ENCODE assay signal across 8 mouse cellular contexts in genomic region chr8:92855171-92855894, GRCm38 (mm10). TPM values are rescaled to one million over a fixed set of nuclear protein-coding genes. Genes with fewer than 3 reads are reported as not detected.
DNase-seq lines count a peak whose midpoint lies in the region; TF ChIP-seq lines count a peak whose summit lies in the region.

Gene Lpcat2, plus strand, starts transcription at chr8:92855339.

- intact Hi-C loops in gastrocnemius, postnatal 14 days (cut with DNase I; ENCODE audit: low total_unique reads), result no loop called here

- 2% methylated on average over 50 of the region's 50 CpGs for WGBS in macrophage (ENCODE audit: missing documents)

- no peaks in the 10 kb centered on the region for H3K4me1 ChIP-seq in cortical plate, adult 2 months (ENCODE audit: control insufficient read depth, insufficient read depth, low read length)

- 0 out of 2 replicates have a peak, but pooled peaks have one; percentile 38 for TF ChIP-seq POLR2A in cortical plate, adult 2 months (IDR thresholded peaks at IDR 0.05; ENCODE audit: extremely low read depth, insufficient read depth, low read length)

- peaks cover 49% of the 10 kb centered on the region; the same call in 1 of the 2 replicates for H3K79me2 ChIP-seq in macrophage (ENCODE audit: inconsistent target)

- peak; percentile 72 to 75 for DNase-seq in adrenal gland, adult 18-20 months (ENCODE audit: low spot score in 2 of 2)
- DNase-seq in gastrocnemius, postnatal 14 days, result peak; percentile 52
- peak; percentile 4 for DNase-seq in induced T-regulatory cell, adult 2 months (ENCODE audit: low read depth)
- DNase-seq in left cerebral cortex, adult 8-10 months (ENCODE audit: low spot score in 2 of 2), result peak; percentile 58 to 73
- peak; percentile 71 for DNase-seq in retina, postnatal 1 day
- peak; percentile 77 for DNase-seq in urinary bladder, adult 2 months (ENCODE audit: low spot score)

- no peaks in the 10 kb centered on the region for H3K36me3 ChIP-seq in macrophage (ENCODE audit: inconsistent target)

- peak within 1 kb of the TSS; percentile 63 for H3K27ac ChIP-seq in cortical plate, adult 2 months (ENCODE audit: insufficient read depth, low read length)
- H3K27ac ChIP-seq in macrophage, result peak within 1 kb of the TSS; percentile 62

- no peak for TF ChIP-seq CTCF in cortical plate, adult 2 months (IDR thresholded peaks at IDR 0.05; ENCODE audit: extremely low read depth, insufficient read depth, low read length)

- peak within 1 kb of the TSS; percentile 81 for H3K4me3 ChIP-seq in cortical plate, adult 2 months (ENCODE audit: insufficient read depth, low read length)
- H3K4me3 ChIP-seq in macrophage (ENCODE audit: inconsistent target), result peak within 1 kb of the TSS; percentile 36

RNA-seq across cellular contexts. Expression of gene Lpcat2, which starts in this region (rescaled TPM):
- 10 to 100 TPM in 1 of 2 experiments, 1 to 10 TPM in 1; 2.0 to 16.3 TPM for total RNA-seq in adrenal gland, adult 18-20 months (2021)
- polyA plus RNA-seq in cortical plate, adult 2 months (2012; rRNA removed), result 13.7 and 17.0 TPM in 2 replicates
- total RNA-seq in gastrocnemius, postnatal 14 days (2021), result 1 to 10 TPM in 1 of 2 experiments, under 1 TPM in 1; 0.42 to 1.3 TPM
- 10 to 100 TPM in 1 of 4 experiments, 1 to 10 TPM in 3; 9.6 to 13.3 (median 9.8) TPM for total RNA-seq in left cerebral cortex, adult 8-10 months (2022)
- total RNA-seq in macrophage (2018; cell fraction: chromatin; rRNA removed), result 100 to 1,000 TPM in 11 of 26 experiments, 10 to 100 TPM in 15; 33.5 to 208 (median 94.6) TPM
- 10 to 100 TPM; 29.3 to 73.2 (median 45.2) TPM for total RNA-seq in macrophage (2018; cell fraction: cytosol; rRNA removed)
- total RNA-seq in macrophage (2018; cell fraction: nucleus; rRNA removed), result 100 to 1,000 TPM in 11 of 26 experiments, 10 to 100 TPM in 15; 49.3 to 165 (median 97.6) TPM
- 21.3 to 65.7 TPM (median 29.4 TPM) in 3 replicates for polyA plus RNA-seq in macrophage (2018)
- 7.0 and 8.4 TPM in 2 replicates for polyA plus RNA-seq in urinary bladder, adult 2 months (2012; rRNA removed)

Comparison
In these comparisons a context has a peak if more than half of its experiments do, and no peak if none do; other contexts are left out.
1. Peak in every context shown above with its lines: DNase-seq, H3K4me3 ChIP-seq and H3K27ac ChIP-seq.
2. DNase-seq: peak in every context shown above with its lines; median percentile 77 in urinary bladder, adult 2 months; 74 in adrenal gland, adult 18-20 months; 71 in retina, postnatal 1 day; 66 in left cerebral cortex, adult 8-10 months; 52 in gastrocnemius, postnatal 14 days; 4 in induced T-regulatory cell, adult 2 months.